Mouse (Mus musculus): ENCODE data around the gene Epc2.

DNA sequence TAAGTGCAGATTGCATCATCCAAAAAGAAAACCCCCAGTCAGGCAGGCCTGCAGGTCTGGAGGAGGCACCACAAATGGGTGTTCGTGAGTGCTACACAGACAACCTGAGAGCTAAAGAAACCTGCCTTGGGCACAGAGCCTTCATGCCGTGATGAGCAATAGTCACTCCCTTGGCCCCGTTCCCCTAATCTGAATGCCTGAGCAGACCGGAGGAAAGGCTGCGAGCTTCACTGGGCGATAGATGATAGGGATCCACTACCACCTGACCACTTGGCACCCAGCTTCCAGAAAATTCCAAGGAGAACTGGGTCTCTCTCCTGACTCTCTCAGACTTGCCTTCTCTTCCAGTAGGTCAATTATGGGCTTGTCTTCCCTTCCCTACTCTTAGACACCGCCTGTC lies 143.6 kb downstream of the Epc2 start:
- TF ChIP-seq CTCF (IDR thresholded peaks at IDR 0.05; ENCODE audit: control insufficient read depth, insufficient read depth, insufficient read length): no peak
- no peak for TF ChIP-seq CEBPB (IDR thresholded peaks at IDR 0.05; ENCODE audit: low read depth)
- no peak for TF ChIP-seq USF1 (IDR thresholded peaks at IDR 0.05; ENCODE audit: low read depth)
- no peak for TF ChIP-seq MAX (IDR thresholded peaks at IDR 0.05)
- TF ChIP-seq MYOD1 (IDR thresholded peaks at IDR 0.05; ENCODE audit: control insufficient read depth, insufficient read length, low read depth): no peak
- no peak for TF ChIP-seq MYOG (IDR thresholded peaks at IDR 0.05; ENCODE audit: control insufficient read depth, extremely low read depth, insufficient read length)

Data from C2C12 (cell line).